Mouse (Mus musculus) retina, postnatal 7 days (tissue): Measurements from ENCODE around the gene Ifng.
"Not testable (repeated sequence)": the region's sequence is repeated elsewhere in the genome, so short reads cannot be mapped to it uniquely, and the experiment has no call there.

Experiments
- DNase-seq: peaks from one replicate; pipeline ENCODE4 v3.0.0-alpha.2; 2012; ENCODE audit warnings: low read depth, low spot score

The Ifng gene

GRCm38 (mm10) chr10:118440742-118441240, at the start of gene Ifng:
Gene Ifng, plus strand, starts transcription at chr10:118441046.
- no peak for DNase-seq

- DNase-seq, result no peak
Observed at GRCm38 (mm10) chr10:118399917-118400316, 40.9 kb upstream of the Ifng start.

- no peak for DNase-seq
Observed at GRCm38 (mm10) chr10:118406463-118407221, 34.2 kb upstream of the Ifng start.

DNA sequence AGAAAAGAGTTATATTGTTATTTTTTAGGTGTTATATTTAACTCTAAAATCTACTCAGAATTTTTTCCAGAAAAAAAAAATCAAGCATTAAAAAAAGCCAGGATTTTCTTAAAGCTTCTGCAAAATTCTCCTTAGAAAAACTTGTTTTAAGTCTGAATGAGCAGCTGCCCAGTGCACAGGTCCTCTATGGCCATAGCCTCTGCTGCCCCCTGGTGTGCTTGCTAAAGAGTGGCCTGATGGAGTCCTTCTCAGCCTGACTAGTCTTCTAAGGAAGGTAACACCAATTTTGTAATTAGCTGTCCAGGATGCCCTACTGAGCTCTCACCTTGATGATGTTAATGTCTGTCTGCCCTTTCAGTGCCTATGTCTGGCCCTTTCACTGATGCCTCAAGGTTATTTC, 29.5 kb upstream of the Ifng start:
- no peak for DNase-seq

DNA sequence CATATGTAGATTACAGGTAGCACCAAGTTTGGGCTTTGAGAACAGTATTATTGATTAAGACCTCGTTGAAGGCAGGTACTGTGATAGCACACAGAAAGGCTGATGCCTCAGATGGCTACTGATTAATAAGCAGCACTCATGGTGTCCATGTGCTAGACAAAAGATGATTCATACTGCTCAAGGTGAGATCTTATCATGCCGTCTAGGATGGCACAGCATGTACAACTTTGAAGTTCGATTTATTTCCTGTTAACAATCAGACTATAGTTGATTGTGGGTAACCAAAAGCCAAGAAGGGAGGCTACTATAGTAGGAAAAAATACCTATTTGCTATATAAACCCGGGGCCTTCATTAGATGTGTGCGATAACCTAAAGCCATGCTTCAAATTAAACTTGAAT, 28.1 kb upstream of the Ifng start:
- DNase-seq, result no peak

DNA sequence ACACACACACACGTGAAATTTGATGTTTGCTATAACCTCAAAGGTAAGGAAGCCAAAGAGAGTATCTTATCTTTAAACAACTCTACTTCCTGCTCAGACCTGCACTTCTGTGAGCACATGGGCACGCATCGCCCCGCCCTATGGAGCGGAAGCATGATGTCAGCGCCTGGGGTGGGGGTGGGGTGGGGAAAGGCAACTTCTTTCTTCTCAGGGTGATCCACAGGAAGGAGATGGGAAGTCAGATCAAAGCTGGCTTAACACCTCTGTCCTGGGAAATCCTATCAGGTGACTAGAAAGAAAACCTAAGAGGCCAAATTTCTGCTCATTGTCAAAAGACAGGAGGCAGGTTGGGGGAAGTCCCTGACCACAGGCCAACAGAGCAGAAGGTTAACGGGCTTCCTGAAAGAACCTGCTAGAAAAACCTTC, 21.8 kb upstream of the Ifng start:
- no peak for DNase-seq

DNA sequence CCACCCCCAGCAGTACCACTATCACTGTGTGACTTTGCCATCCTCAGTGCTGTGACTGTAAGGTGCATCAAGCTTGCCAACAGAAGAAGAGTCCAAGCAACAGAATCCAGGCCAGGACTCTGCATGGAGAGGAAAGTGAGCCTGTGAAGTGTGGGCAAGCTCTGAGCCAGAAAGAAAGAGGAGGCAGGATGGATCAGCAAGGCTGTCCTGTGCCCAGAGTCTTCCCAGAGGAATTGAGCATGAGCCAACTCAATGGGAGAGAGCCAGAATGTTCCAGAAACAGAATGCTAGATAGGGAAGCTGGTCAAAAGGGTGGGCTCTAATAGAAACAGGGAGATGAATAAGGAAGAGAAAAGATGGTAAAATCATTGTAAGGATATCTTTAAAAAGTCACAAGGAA, 19.9 kb upstream of the Ifng start:
- no peak for DNase-seq

GRCm38 (mm10) chr10:118435501-118435900, 5.3 kb upstream of the Ifng start:
- no peak for DNase-seq

- DNase-seq, result no peak
Observed at GRCm38 (mm10) chr10:118441898-118442297, 1.1 kb downstream of the Ifng start.

- DNase-seq, result no peak
Observed at GRCm38 (mm10) chr10:118442999-118443398, 2.2 kb downstream of the Ifng start.

GRCm38 (mm10) chr10:118445021-118445420, 4.2 kb downstream of the Ifng start:
- DNase-seq, result no peak

DNA sequence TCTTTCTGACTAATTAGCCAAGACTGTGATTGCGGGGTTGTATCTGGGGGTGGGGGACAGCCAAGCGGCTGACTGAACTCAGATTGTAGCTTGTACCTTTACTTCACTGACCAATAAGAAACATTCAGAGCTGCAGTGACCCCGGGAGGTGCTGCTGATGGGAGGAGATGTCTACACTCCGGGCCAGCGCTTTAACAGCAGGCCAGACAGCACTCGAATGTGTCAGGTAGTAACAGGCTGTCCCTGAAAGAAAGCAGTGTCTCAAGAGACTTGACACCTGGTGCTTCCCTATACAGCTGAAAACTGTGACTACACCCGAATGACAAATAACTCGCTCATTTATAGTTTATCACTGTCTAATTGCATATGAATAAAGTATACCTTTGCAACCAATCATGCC, 4.7 kb downstream of the Ifng start:
- DNase-seq, result no peak

DNA sequence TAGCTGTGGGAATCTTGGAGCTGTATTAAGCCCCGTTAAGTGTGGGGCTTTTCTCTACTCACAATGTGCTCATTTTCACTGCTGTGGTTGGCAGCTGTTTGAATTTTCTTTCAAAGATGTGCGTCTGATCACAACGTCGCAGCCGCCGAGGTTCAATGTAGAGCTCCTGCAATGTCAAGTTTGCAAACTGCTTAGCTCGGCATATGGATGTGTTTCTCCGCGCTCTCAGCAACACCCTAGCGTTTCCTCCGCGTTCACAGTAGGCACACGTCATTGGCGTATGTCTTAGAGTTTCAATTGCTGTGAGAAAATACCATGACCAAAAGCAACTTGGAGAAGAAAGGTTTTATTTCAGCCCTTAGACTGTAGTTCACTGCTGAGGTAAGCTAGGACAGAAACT, 5.1 kb downstream of the Ifng start:
- no peak for DNase-seq

DNA sequence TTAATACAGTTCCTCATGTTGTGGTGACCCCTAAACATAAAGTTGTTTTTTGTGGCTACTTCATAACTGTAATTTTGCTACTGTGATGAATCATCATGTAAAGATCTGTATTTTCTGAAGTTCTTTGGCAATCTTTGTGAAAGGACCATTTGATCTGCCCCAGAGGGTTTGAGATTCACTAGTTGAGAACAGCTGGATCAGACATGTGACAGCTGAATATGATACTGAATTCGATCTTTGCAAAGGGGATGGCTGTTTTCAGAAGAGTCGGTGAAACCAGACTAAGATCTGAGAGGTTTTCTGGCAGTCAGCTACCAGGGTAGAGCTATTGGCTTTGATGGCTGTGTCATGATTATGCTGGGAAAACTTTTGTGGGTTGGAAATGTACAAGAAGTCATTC, 10.9 kb downstream of the Ifng start:
- DNase-seq, result no peak

DNA sequence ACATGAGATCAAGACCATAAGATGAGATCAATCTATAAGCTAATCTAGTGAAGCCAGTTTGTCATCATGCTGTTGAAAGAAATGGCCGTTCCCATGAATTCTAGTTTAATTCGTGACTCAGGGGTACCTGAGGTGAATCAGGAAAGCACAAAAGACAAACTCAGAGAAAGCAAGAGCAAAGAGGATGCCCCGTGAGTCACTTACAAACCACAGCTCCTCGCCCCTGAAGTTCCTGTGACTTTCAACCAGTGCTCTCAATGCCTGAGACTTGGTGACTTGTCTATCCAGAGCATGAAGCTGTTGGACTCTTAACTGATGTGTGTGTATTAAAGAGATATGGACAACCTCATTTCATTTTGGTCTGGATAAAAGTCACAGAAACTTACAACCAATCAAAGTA, 17.9 kb downstream of the Ifng start:
- DNase-seq, result no peak

GRCm38 (mm10) chr10:118461126-118461767, 20.4 kb downstream of the Ifng start:
- no peak for DNase-seq

DNA sequence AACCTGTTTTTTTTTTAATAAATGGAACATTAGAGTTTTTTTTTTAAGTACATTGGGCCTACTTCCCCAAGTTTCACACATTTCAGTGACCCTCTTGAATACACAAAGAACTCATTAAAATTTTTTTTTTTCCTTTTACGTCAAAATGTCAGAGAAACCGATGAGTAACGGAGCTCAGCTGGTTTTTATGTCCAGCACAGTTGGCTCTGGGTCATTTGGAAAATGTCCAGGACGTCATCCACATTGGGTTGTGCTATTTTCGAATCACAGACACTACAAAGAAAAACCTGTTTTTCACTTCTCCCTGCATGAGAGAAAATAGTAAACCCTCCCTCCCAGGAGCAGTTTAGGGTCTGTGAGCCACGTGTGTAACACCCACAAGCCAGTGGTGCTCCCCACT, 25.6 kb downstream of the Ifng start:
- no peak for DNase-seq

- DNase-seq, result no peak
Observed at GRCm38 (mm10) chr10:118469047-118469446, 28.2 kb downstream of the Ifng start.

DNA sequence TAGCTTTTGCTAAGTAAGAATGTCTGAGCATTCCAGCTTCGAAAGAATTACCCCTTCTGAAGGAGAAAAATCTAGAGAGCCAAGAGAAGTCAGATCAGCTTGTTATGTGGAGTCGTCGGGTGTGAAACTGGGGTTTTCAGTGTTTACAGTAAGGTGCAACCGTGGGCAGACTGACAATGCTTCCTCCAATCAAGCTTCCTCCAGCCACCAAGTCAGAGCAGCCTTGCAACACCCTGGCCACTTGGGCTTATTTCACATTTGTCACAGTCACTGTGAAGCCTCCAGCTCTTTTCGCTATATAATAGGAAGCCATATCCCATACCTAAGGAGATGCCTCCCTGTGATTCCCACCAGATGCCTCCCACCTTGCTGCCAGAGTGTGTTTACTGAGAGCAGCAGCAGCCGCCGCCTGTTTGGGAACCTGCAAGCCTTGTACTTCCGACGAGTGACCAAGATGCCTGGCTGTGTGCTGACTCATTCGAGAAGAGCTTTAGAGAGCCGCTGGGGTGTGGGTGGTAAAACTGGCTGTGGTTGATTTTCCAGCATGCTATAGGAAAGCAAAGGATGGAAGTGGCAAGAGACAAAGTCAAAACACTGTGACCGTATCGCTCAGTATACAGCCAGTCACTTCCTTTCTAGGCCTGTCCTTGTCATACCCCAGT, 29.6 kb downstream of the Ifng start:
- no peak for DNase-seq

DNA sequence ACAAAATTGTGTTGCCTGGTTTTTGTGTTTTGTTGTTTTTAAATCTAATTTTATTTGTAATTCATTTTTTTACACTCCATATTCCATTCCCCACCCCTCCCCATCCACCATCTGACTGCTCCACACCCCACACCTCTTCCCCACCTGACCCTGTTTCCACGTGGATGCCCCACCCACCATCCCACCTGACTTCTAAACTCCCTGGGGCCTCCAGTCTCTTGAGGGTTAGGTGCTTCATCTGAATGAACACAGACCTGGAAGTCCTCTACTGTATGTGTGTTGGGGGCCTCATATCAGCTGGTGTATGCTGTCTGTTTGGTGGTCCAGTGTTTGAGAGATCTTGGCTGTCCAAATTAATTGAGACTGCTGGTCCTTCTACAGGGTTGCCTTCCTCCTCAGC, 32.0 kb downstream of the Ifng start:
- not testable (repeated sequence) for DNase-seq

DNA sequence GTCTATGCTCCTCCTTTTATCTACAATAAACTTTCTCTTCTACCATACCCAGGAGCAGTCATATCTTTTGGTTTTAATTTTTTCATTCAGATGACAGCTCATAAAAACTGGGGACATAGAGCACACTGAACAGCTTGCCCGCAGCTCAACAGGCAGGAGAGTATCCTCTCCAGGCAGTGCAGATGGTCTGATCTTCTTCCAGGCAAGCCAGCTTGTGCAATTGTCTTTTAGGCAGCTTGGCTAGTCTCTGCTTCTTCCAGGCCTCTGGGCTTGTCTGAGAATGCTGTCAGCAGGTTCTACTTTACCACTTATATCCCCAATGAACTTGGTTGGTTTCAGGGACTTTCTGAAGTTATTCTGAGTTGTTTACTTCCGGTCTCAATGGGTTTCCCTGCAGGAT, 35.9 kb downstream of the Ifng start:
- no peak for DNase-seq

DNA sequence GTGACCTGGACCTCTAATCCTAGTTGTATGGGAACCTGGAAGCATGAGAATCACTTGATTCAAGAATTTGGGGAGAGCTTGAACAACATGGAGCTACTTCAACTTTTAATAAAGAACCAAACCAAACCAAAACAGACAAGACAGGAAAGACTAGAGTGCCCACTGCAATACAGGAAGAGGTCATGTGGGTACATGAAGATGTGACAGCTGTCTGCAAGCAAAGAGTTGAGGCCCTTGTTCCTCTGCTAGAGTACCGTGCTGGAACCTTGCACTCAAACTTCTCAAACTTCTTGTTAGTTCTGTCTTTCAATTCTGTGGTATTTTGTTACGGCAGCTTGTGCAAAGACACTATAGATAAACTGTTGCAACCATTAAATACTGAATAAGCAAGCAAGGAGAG, 36.5 kb downstream of the Ifng start:
- DNase-seq, result no peak

DNA sequence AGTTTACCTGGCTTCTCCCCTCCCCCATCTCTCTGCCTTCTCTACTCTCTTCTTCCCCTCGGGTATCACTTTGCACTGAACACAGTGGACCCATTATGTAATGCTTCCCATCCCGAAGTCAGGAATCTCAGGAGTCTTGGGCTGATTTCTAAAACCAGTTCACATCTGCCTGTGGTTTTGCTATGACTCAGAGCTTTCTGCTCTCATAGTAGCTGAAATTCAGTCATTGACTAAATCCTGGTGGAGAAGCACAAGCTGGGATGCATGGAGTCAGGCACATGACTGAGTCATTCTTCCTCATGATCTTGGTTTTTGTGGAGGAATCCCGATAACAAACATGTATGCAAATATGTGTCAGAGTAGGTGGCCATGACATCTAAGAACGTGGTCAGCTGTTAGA, 38.4 kb downstream of the Ifng start:
- DNase-seq, result no peak
